Mouse (Mus musculus) ovary, postnatal 36 days (tissue): ENCODE measurements around the gene Noc3l.

Source experiments
- DNase-seq: peaks from one replicate; pipeline ENCODE4 v3.0.0; 2022; ENCODE audit warnings: low spot score, mixed read lengths

The Noc3l gene

DNA sequence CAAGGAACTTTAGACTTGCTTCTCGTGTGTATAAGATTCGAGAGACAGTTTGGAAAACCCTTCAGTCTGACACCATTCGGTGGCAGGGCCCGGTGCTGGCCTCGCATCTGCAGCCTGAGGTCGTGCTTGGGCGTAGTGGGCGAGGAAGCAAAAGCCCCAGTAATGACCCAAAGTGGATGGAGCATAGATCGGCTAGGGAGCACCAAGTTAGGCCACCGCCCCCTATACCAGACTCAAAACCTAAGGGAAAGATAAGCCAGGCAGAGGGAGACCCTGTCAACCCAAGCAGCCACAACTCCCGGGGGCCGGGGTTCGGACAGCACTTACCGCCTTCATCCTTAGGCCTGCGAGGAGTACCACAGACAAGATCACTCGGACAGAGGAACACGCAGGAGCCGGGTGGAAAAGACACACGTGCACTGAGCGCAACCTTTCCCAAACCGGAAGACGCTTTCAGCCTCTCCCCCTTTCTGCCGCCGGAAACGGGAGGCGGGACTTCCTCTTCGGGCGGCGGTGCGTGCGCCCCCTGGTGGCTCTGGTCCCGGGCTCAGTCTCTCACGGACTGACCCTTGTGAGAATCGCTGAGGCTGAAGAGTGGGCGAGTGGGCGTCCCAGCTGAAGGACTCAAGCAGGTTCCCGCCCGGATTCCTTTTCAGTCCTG is at the start of gene Noc3l:
Gene Noc3l, minus strand, starts transcription at position 472 of the 661 bp plus-strand sequence.
- peak; percentile 94 for DNase-seq

DNA sequence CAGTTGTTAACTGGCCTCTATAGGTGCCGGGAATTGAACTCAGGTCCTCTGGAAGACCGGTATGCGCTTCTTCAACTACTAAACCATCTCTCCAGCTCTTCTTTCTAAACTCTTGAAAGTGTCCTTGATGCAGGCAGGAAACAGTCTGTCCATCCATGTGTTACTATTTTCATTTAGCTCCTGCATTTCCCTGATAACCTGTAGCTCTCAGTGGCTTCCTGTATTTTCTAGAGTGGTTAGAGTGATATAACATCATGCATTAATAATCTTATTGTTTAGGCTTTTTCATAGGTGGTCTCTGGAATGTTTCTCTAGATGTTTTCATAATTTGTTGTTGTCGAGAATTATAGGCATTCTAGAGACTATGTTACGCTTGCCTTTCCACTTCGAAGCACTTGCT is 43.5 kb upstream of the Noc3l start:
- DNase-seq: no peak

DNA sequence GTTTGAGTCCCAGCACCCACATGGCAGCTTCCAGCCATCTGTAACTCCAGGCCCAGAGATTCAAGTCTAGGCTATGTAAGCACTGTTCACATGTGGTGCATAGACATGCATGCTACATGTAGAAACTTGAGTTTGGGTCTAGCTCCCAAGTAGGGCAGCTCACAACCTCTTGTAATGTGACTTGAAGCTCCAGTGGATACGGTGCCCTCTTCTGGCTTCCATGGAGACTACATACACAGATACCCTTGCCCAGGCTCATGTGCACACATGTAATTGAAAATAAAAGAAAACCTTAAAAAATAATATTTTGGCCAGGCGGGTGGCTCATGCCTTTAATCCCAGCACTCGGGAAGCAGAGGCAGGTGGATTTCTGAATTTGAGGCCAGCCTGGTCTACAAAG is 39.2 kb upstream of the Noc3l start:
- no peak for DNase-seq

DNA sequence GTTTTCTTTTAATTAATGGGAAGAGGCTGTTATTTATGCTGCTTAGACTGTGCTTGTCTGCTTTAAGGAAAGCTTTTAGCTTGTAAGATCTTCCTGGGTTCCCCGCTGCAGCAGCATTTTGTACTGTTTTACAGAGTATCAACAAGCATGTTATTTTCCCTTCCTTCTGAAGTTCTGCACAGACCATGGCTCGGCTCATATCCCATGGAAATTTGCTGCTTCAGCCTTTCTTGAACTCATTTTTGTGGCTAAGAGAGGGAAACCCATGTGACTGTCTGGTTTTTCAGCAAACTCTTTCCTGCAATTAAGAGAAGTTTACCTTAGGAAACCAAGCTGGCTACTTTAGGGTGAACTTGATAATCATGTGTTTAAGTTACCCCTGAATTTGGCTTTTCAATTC is 27.3 kb upstream of the Noc3l start:
- DNase-seq: no peak

DNA sequence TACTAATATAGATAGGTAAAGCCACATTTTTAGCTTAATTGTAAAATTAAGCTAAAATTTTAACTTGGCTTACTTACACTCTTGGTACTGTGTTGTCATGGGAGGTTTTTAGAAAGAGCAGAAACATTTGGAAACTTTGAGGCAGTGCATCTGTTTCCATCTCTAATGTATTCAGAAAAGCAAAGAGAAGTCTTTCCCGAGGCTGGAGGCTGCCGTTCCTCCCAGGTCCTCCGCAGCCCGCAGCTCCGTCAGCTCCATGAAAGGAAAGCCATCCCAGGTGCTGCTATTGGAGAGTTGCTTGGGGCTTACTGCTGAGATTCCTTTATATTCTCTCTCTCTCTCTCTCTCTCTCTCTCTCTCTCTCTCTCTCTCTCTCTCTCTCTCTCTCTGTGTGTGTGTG is 25.8 kb upstream of the Noc3l start:
- DNase-seq: no peak

DNA sequence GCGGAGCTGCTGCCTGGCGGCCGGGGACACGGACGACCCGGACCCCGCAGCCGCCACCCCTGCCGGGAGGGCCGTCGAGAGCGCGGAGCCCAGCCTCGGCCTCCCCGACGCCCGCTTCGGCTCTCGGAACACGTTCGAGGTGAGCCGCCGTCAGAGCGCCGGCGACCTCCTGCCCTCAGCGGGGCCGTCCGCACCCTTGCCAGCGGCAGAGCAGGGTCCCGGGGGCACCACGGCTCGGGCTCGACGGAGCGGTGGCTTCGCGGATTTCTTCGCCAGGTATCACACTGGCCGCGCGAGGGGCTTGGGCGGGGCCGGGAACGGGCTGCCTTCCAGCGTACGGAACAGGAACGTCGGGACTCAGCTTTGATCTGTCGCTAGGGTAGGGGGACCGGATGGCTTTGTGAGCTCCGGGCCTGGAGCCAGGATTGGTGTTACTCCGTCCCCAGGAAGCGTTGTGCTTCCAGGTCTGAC is 18.2 kb upstream of the Noc3l start:
- DNase-seq: peak; percentile 56

DNA sequence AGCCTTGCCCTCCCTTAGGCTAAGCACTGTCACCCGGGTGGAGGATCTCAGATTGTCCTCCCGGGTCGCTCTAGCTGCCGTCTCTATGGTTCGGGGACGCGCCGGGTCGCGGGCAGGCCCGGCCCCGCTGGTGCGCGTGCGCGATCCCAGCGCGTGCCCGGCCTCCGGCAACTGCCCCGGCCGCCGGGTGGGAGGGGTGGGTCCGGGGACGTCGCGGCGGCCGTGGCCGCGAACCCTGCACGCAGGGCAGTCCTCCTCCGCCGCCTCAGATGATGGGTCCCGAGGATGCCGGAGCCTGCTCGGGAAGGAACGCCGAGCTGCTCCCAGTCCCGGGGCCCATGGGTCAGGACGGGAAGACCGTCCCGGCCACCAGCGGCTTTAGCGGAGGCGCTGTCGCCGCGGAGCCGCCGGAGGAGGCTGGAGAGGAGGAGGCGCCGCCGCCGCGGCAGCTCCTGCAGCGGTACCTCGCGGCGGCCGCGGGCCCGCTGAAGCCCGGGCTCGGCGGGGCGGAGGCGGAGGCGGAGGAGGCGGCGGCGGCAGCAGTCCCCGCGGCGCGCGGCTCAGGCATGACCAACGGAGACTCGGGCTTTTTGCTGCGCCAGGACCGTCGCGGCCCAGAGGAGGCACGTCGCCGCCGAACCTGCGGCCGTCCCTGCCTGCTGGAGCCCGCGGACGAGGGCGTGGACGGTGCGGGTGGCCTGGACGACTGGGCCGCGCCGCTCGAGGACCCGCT is 17.6 kb upstream of the Noc3l start, which contains the start of gene Tbc1d12:
Gene Tbc1d12, plus strand, starts transcription at position 142 of the 733 bp plus-strand sequence.
- DNase-seq: peak; percentile 93

DNA sequence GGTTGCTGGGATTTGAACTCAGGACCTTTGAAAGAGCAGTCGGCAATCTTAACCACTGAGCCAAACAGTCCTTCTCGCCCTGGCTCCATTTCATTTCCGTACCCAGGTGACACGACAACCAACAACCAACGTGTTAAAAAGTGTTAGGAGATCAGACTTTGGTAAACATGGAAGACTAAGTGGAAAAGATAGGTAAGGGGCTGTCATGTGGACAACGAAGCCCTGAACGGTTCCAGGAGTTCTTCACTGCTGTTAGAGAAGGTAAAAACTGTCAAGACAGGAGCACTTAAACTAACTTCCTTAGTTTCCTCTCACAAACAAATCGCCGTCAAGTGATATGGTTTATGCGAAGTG is 17.0 kb upstream of the Noc3l start:
- no peak for DNase-seq

DNA sequence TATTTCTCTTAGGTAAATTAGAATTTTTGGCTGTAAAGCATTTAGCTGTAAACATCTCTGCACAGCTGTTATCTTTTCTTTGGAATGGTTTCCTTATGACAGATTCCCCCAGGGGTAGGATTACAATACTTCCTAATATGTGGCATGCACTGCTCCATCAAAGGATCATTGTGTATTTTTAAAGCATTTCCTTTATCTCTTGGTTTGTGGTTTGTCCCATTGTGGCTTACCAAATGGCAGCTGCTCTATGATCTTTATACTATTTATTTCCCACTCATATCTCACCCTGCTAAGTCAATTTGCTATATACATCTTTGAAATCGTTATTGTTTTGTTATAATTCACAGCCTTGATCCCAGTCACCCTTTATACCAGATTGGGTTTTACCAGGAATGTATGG is 14.2 kb upstream of the Noc3l start:
- DNase-seq: no peak

DNA sequence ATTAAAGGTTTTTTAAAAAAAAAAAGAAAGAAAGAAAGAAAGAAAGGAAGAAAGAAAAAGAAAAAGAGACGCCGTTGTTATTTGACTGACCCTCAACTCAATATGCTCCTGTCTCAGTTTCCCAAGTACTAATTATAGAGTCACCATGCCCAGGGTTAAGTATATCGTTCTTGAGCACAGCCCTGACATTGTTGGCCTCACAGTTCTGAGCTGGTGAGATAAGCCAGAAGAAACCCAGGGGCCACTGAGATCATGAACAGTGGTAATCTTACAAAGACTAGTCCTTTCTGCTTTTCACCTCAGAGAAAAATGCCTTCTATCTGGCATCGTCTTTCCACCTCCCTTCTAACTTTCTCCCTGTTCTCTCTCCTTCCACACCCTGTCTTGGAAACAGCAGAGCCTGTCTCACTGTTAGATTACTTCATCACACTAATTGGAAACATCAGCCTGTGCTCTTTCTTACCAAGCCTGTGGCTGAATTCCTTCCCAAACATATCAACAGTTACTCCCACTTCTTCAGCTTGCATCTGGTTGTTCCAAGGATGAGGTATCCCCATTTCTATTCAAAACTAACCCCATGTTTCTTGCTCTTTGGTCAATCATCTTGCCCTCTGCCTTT is 1.3 kb upstream of the Noc3l start:
- no peak for DNase-seq

DNA sequence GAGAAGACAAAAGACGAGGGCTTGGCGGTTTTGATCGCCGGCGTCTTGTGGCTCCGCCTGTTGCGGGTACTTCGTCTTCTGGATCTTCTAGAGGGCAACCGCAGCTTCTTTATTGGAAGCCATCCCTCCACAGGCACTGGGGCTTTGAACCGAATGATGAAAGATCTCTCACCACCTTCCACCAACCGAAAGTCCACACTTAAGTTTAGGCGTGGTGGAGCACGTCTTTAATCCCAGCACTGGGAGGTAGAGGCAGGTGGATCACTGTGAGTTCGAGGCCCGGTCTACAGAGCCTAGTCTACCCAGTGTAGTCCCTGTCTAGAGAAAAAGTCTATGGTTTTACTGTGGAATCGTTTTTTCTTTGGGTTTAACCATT is 378 bp upstream of the Noc3l start:
- DNase-seq: no peak

DNA sequence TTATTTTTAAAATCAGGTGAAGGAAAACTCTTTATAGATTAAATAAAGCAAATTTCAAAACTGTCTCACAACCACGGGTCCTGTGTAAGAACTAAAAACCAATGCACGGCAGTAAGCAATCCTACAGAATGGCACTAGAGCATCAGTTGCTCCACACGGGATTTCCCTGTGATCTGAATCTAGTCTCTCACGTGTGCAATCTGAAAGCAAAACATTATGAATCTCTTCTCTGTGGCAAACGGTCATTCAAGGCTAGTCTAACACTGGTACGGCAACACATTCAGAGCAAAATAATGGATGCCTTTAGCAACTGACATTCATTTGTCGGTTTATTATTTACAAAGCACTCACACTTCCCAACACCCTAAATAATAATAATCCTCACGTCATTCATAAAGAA is 846 bp downstream of the Noc3l start:
- no peak for DNase-seq

DNA sequence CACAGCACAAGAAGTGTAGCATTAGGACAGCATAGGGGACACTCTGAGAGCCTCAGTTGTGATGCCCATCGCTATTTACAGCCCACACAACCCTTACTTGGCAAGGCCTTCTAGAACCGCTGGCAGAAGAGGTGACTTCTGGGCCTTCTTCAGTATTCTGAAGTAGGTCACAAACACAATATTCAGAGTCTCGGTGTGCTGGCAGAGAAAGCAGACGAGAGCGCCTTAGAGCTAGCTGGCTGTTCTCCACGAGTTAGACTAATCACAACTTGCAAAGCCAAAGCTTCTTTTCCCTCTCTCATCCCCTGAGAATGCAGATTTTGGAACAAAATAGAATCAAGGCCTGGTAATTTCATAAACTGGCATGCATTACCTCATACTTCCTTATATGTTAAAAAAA is 20.2 kb downstream of the Noc3l start:
- no peak for DNase-seq

DNA sequence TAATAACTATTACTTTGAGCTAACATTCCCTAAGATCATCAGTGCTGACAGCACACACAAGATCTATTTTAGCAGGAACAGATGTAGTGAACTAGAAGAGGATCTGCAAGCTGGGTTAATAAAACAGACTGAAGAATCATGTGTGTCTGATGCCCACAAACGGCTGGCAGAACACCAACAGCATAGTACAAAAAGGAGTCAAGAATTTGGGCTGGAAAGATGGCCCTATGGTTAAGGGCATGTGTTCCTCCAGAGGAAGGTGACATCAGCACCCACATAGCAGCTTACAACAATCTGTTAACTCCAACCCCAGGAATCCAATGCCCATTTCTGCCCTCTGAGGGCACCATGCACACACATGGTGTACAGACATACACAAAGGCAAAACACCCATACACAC is 20.7 kb downstream of the Noc3l start:
- DNase-seq: no peak

DNA sequence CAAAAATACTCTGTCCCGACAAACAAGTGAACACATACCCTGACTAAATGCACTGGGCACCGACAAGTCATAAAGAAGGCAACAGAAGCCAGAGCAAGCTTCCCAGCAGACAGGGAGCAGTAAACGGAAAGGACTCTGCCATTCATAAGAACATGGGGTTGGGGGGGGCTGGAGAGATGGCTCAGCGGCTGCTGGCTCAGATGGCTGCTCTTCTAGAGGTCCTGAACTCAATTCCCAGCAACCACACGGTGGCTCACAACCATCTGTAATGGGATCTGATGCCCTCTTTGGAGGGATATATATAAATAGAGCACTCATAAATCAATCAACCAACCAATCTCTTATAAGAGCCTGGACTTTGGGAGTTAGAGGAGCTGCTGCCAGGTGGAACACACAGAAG is 22.5 kb downstream of the Noc3l start:
- no peak for DNase-seq

DNA sequence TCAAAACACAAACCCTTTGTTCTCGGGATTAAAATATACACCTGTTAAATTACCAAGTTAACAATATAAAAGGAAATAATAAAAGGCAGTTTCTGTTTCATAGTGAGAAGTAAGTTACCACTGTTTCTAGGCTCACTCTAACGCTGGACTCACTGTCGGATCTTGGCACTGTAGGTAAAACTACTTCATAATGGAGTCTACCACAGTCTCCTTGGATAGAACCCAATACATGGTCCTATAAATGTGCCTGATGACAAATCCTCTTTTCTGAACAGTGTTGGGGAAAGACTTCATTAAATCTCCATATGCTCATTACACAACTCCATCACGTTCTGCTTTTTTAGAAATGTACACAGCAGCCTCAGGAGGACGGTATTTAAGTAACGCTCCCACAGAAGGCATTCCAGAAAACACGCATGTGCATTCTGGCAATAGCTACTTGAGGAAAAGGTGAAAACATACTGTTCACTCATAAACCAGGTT is 25.4 kb downstream of the Noc3l start:
- DNase-seq: no peak

DNA sequence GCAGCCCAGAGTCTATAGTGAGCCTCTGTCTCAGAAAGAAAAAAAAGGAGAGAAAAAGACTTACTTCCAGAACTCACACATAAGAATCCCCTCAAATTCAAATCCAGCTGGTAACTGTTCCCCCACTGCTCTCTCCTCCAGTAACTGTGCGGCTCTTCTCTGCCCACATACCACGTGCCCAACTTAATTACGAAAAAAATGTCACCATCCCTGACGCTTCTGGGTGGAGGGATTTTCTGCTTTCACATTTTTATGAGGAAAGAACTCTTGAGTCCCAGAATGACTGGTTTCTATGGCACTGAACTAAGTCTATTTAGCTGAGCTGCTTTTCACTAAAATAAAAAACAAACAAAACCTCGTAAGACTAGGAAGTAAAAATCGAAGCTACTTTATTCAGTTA is 31.3 kb downstream of the Noc3l start:
- no peak for DNase-seq

DNA sequence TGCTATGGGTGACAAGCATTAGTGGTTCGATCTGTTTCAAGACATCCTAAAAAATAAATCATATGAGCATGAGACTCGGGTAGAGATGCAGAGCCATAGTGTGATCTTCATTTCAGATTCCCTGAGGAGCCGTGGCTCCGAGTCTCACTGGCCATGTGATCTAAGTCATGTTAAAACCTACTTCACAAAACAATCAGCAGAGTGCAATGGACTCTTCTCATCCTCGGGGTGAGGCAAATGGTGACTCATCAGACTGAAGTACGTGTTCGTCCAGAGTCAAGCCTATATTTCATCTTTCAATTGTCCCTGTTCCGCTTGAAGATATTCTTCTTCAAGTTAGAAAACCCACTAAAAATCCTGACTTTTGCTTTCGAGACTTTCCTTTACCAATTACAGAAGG is 35.5 kb downstream of the Noc3l start:
- DNase-seq: no peak

DNA sequence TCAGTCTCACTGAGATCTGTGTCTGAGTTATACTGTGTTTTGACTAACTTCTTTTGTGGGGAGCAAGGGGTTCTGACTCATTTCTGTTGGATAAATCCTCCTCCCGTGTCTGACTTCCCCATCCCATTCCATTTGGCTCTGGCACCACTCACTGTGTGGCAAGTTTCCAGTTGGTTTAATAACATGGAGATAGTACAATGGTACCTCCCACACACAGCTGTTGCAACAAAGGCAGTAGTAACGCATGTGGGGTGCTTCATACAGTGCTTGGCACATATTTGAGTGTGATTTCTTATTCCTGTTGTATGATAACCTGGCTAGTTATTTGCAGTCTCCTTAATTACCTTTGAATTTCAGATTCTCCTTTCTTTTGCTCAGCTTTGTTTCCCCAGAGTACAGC is 40.2 kb downstream of the Noc3l start:
- DNase-seq: no peak

DNA sequence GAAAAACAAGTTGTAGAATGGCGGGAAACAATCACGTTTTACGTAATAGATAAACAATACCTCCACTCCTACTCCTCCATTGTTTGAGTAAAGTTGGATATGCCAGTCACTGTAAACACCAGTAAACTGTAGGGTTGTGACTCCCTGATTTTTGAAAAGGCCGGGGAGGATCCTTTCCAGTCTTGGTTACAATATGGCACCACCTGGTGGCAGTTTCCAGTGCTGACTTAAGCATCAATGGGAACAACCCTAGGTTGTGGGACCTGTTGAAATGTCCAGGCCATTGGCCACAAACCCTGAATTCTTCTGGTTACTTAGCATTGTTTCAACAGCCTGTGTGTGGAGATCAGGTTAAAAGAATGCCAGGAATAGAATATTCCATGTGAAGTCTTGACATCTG is 43.5 kb downstream of the Noc3l start:
- peak; percentile 12 for DNase-seq

DNA sequence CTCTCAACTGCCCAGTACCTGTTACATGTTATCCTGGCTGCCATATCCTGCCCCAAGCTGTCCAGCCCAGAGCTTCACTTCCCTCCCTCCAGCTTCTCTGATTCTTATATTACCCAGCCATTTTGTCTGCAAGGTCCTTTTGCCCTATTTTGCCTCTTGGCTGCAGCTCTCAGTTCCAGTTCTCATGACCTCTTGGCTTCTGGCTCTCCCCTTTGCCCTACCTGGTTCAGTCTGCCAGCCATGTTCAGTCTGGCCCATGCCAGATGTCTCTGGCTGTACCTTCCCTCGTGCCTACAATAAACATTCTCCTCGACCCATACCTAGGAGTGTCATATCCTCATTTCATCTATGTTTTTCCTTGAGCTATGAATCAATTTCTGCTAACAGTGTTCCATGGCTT is 52.7 kb downstream of the Noc3l start:
- no peak for DNase-seq

DNA sequence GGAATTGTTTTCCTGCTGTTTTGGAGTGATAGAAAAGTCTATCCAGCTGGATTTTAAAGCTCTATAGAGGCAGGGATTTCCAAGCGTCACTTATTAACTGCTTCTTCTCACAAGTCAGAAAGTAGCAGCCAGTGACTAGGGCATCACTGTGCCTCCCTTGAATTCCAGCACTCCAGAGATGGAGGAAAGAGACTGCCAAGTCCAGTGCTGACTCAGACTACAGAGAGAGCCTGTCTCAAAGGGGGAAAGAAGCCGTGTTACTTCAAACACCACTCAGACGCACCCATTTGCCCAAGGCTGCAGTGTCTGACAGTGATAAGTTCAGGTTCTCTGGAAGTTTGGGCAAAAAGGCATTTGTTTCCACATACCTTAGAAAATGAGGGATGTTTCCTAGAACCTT is 58.6 kb downstream of the Noc3l start:
- no peak for DNase-seq
